Mouse (Mus musculus) liver, adult 10 weeks (tissue): Measurements from ENCODE around the gene Pcnx3. TPM values are rescaled to one million over a fixed set of nuclear protein-coding genes. Genes with fewer than 3 reads are reported as not detected.

Experiments
- polyA plus RNA-seq: library from polyadenylated mRNA; stranded (reverse); fragments of 350-450 nt; fragmentation: Illumina TruSeq; extraction: RNeasy Lipid Tissue Mini Kit (QIAGEN cat#74804); gene quantifications from one replicate; pipeline ENCODE4 v1.2.3, GENCODE M21; 2014; ENCODE audit warnings: low read depth, low replicate concordance

The Pcnx3 gene
- 0.37 TPM for polyA plus RNA-seq

DNA sequence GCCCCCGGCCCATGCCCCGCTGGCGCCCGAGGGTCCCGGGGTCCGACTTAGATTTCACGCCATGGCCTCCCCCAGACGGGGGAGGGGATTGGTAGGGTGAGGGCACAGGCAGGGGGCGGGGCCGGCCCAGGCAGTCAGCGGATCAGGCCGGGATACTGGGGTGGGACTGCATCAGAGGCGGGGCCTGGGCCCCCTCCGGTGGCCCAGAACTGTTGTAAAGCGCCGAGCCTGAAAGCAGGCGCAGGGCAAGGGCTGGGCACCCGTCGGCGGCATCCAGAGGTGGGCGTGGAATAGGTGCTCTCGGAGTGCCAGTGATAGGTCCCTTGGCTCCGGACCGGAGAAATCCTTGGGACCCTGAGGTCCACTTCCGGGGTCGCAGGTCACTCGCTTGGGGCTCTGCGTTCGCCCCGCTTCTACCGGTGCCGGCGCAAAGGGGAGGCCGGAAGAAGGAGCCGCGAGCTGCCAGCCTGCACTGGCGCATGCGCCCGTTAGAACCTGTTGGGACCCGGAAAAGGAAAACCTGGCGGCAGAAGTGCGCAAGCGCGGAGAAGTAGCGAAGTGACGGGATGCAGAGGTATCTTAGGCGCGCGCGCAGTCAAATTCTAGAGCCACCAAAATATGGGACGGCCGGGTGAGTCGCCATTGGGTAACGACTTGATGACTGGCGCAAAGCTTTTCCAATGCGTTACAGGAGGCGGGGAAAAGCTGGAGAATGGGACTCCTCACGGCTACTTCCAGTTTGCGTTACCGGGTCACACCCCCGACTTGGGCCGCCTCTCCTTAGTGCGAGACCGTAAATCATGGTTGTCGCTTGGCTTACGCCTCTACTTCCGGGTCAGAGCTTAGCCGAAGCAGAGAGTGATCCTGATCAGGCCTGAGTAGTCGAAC, at the start of gene Pcnx3, which contains the start of gene Map3k11:
TSS of gene Pcnx3 (minus strand) at position 709 of the 888 bp plus-strand sequence.
TSS of gene Map3k11 (plus strand) at position 543 of the 888 bp plus-strand sequence.

DNA sequence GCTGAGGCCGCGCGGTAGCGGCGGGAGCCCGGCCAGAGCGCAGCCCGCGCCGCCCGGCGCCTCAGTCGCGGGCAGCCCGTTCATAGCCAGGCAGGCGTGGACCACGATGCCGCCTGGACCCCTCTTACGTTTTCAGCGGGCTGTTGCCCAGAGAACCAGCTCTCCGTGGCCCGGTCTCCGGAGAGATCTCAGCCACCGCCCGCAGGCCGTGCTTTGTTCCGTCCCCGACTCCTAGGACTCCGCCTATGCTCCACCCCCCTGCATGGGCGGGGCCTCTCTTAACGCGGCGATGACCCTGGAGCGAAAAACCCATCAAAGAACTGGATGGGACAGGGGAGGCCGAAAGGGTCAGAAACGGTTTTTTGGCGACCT, 40.7 kb upstream of the Pcnx3 start, which contains the start of gene Fam89b:
TSS of gene Fam89b (minus strand) at position 210 of the 372 bp plus-strand sequence.

DNA sequence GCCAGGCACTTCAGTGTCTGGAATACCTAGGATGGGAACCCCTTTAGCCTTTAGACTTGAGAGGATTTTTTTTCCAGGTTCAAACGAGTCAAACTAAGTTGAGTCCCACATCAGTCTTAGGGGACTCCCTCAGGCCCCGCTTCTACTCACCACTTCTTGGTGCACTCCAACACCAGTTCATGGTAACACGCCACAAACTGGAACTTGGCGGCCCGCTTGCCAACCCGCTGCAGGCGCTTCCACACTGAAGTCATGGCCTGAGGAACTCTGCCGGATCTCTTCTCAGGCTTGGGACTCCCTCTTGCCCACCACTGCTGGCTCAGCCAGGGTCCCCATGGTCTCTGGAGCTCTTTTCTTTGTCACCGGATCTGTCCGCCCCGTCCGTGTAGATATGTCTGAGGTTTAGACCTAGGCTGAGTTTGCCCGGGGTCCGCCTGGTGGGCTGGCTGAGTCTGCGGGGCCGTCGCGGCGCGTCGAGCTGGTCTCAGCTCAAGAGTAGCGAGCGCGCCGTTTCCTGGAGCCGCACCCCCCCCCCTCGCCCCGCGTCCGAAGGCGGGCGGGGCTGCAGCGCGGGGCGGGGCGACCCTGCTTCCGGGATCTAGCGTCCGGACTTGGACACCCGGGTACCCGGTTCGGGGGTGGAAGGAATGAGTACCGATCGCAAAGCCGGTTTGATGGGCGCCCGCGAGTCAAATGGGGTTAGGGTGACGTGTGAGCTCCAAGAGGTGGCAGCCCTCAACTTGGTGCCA, 37.2 kb upstream of the Pcnx3 start, which contains the start of gene Ehbp1l1:
TSS of gene Ehbp1l1 (minus strand) at position 551 of the 749 bp plus-strand sequence.

GRCm38 (mm10) chr19:5704163-5704800, 15.6 kb upstream of the Pcnx3 start, which contains the start of gene Kcnk7:
TSS of gene Kcnk7 (plus strand) at chr19:5704367.

DNA sequence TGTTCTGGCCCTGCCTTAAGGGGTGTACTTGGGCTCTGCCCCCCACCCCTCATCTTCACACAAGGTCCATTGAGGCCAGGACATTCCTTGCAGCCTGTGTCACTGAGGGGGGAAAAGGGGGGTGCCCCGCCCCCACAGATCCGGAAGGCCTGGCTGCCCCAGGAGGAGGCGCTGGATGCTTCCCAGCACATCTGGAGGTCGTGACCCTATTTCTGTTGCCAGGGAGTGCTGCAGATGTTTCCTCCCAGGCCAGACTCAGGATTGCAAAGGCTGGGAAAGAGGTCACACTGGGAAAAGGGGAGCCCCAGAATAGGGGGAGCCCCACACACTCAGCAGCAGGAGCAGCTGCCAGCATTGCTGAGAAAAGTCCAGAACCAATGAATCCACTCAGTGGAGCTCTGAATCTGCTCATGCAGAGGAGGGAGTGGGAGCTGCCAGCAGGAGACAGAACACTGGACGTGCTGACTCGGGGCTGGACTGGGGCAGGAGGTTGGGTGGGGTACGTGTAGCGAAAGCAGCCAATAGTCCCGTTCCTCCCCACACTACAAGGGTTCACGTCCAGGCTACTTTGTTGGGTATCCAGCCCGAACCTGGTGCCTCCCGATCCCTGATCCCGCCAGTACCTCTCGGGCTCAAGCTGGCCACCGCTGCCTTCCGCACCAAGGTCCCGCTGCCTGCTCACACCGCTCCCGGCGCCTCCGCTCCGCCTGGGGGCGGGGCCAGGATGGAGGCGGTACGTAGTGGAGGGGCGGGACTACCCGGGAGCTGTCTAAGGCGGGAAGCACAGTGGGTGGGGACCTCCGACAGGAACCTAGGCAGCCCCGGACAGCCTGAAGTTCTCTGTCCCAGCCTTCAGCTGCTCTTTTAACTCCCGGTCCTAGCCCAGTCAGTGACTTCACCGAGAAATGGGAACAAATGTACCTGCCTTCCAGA, 25.5 kb downstream of the Pcnx3 start, which contains the start of gene Sipa1:
TSS of gene Sipa1 (minus strand) at position 727 of the 933 bp plus-strand sequence.

GRCm38 (mm10) chr19:5637069-5638047, 51.4 kb downstream of the Pcnx3 start, which contains the start of gene Rela:
TSS of gene Rela (plus strand) at chr19:5637483.

Other genes starting within 250 kb of the Pcnx3 start
- not detected for gene Fosl1, start 241.4 kb downstream of the Pcnx3 start, polyA plus RNA-seq
- 0.11 TPM for gene Ccdc85b, start 231.0 kb downstream of the Pcnx3 start, polyA plus RNA-seq
- 5.5 TPM for gene Fibp, start 228.3 kb downstream of the Pcnx3 start, polyA plus RNA-seq
- not detected for gene Ctsw, start 220.4 kb downstream of the Pcnx3 start, polyA plus RNA-seq
- not detected for gene Efemp2, start 215.0 kb downstream of the Pcnx3 start, polyA plus RNA-seq
- gene Mus81, start 200.5 kb downstream of the Pcnx3 start, polyA plus RNA-seq: 0.74 TPM
- gene Cfl1, start 198.5 kb downstream of the Pcnx3 start, polyA plus RNA-seq: 109 TPM
- not detected for gene 1700020D05Rik, start 185.1 kb downstream of the Pcnx3 start, polyA plus RNA-seq
- gene Snx32, start 178.4 kb downstream of the Pcnx3 start, polyA plus RNA-seq: 0.64 TPM
- gene Ovol1, start 128.3 kb downstream of the Pcnx3 start, polyA plus RNA-seq: not detected
- gene Ap5b1, start 120.9 kb downstream of the Pcnx3 start, polyA plus RNA-seq: not detected
- 3.4 TPM for gene Rnaseh2c, start 87.0 kb downstream of the Pcnx3 start, polyA plus RNA-seq
- gene Kat5, start 78.7 kb downstream of the Pcnx3 start, polyA plus RNA-seq: 7.2 TPM
- gene Rela, start 51.4 kb downstream of the Pcnx3 start, polyA plus RNA-seq: 2.4 TPM
- gene Sipa1, start 25.2 kb downstream of the Pcnx3 start, polyA plus RNA-seq: 0.16 TPM
- gene Map3k11, start 166 bp downstream of the Pcnx3 start, polyA plus RNA-seq: 0.16 TPM
- gene Kcnk7, start 15.5 kb upstream of the Pcnx3 start, polyA plus RNA-seq: not detected
- 0.69 TPM for gene Ehbp1l1, start 37.4 kb upstream of the Pcnx3 start, polyA plus RNA-seq
- 0.45 TPM for gene Fam89b, start 40.7 kb upstream of the Pcnx3 start, polyA plus RNA-seq
- 0.32 TPM for gene Ltbp3, start 52.0 kb upstream of the Pcnx3 start, polyA plus RNA-seq
- gene Scyl1, start 82.5 kb upstream of the Pcnx3 start, polyA plus RNA-seq: 1.4 TPM
- 1.5 TPM for gene Frmd8, start 186.4 kb upstream of the Pcnx3 start, polyA plus RNA-seq
- 7.7 TPM for gene Slc25a45, start 188.9 kb upstream of the Pcnx3 start, polyA plus RNA-seq
- not detected for gene Tigd3, start 205.2 kb upstream of the Pcnx3 start, polyA plus RNA-seq
- 7.4 TPM for gene Dpf2, start 224.1 kb upstream of the Pcnx3 start, polyA plus RNA-seq
- gene Cdc42ep2, start 235.9 kb upstream of the Pcnx3 start, polyA plus RNA-seq: 0.56 TPM